Mouse (Mus musculus) MEL (cell line): ENCODE measurements around the gene Prdm9. TPM values are rescaled to one million over a fixed set of nuclear protein-coding genes. Genes with fewer than 3 reads are reported as not detected.
A peak's percentile ranks its signal among the peaks of the same experiment; 100 is the strongest.

Source experiments
- DNase-seq: peaks from one replicate; pipeline ENCODE4 v3.0.0; 2011; ENCODE audit warnings: low read depth, low spot score
- H3K27ac ChIP-seq: 2 replicates; pipeline ENCODE4 v1.5.1; 2012; ENCODE audit warnings: low read depth, mild to moderate bottlenecking, control low read depth, low read length, moderate library complexity; ENCODE audit not compliant: control insufficient read depth
- H3K27me3 ChIP-seq, 2 experiments: fragments of 150-350 bp in 1 of 2; sonication (generic) in 1 of 2; 2 replicates each; pipeline ENCODE4 v1.6.1; 2012; ENCODE audit warnings: low read length in 2 of 2, mild to moderate bottlenecking in 2 of 2, improper control_type of control experiment in 1 of 2, moderate library complexity in 1 of 2; ENCODE audit not compliant: insufficient read depth in 2 of 2, control insufficient read depth in 1 of 2
- H3K36me3 ChIP-seq, 2 experiments: 2 replicates each; pipeline ENCODE4 v1.6.1; 2012 to 2014; ENCODE audit warnings: low read length in 2 of 2, improper control_type of control experiment in 1 of 2, inconsistent platforms in 1 of 2, mild to moderate bottlenecking in 1 of 2; ENCODE audit not compliant: insufficient read depth in 2 of 2, control insufficient read depth in 1 of 2
- H3K4me1 ChIP-seq, 2 experiments: fragments of 150-350 bp in 1 of 2; sonication (generic) in 1 of 2; 2 replicates each; pipeline ENCODE4 v1.6.1; 2012; ENCODE audit warnings: low read length in 2 of 2, improper control_type of control experiment in 1 of 2, mild to moderate bottlenecking in 1 of 2; ENCODE audit not compliant: insufficient read depth in 2 of 2, control insufficient read depth in 1 of 2
- H3K4me3 ChIP-seq, 2 experiments: fragments of 150-350 bp in 1 of 2; sonication (generic) in 1 of 2; 2 replicates each; pipeline ENCODE4 v1.5.1; 2012; ENCODE audit warnings: low read depth in 2 of 2, low read length in 2 of 2, mild to moderate bottlenecking in 2 of 2, moderate library complexity in 2 of 2, control low read depth in 1 of 2, improper control_type of control experiment in 1 of 2; ENCODE audit not compliant: control insufficient read depth in 1 of 2, insufficient read depth in 1 of 2
- H3K79me2 ChIP-seq: 2 replicates; pipeline ENCODE4 v1.6.1; 2012; ENCODE audit warnings: mild to moderate bottlenecking, low read length, moderate library complexity; ENCODE audit not compliant: control insufficient read depth, poor library complexity, insufficient read depth
- H3K9ac ChIP-seq: 2 replicates; pipeline ENCODE4 v1.6.1; 2012; ENCODE audit warnings: low read depth, mild to moderate bottlenecking, control low read depth, low read length, moderate library complexity; ENCODE audit not compliant: control insufficient read depth, poor library complexity, severe bottlenecking
- H3K9me3 ChIP-seq: fragments of 150-350 bp; sonication (generic); replicated peaks from 2 replicates; pipeline ENCODE4 v1.6.1; 2012; ENCODE audit warnings: mild to moderate bottlenecking, low read length, improper control_type of control experiment, moderate library complexity; ENCODE audit not compliant: insufficient read depth
- EP300 ChIP-seq, 2 experiments: IDR thresholded peaks; 2 replicates each; pipeline ENCODE4 v1.6.1; 2011; ENCODE audit warnings: improper control_type of control experiment in 2 of 2, low read length in 2 of 2, low read depth in 1 of 2, mild to moderate bottlenecking in 1 of 2
- GABPA ChIP-seq: IDR thresholded peaks from 2 replicates; pipeline ENCODE4 v1.6.1; 2012; ENCODE audit warnings: low read depth, mild to moderate bottlenecking, inconsistent platforms, low read length, improper control_type of control experiment, moderate library complexity
- HCFC1 ChIP-seq: IDR thresholded peaks from 2 replicates; pipeline ENCODE4 v1.6.1; 2012; ENCODE audit warnings: low read depth, mild to moderate bottlenecking, inconsistent platforms, low read length, improper control_type of control experiment, moderate library complexity
- JUND ChIP-seq: IDR thresholded peaks from 2 replicates; pipeline ENCODE4 v1.6.1; 2011; ENCODE audit warnings: low read depth, mild to moderate bottlenecking, improper control_type of control experiment, low read length
- KAT2A ChIP-seq: conservative IDR thresholded peaks from 2 replicates; pipeline ENCODE4 v1.6.1; 2012; ENCODE audit warnings: low read depth, low read length, improper control_type of control experiment, inconsistent platforms
- MAX ChIP-seq: IDR thresholded peaks from 2 replicates; pipeline ENCODE4 v1.6.1; 2011; ENCODE audit warnings: low read length, improper control_type of control experiment
- MEF2A ChIP-seq: IDR thresholded peaks from 2 replicates; pipeline ENCODE4 v1.6.1; 2014; ENCODE audit warnings: low read depth, mild to moderate bottlenecking, inconsistent platforms, low read length, improper control_type of control experiment; ENCODE audit not compliant: poor library complexity, insufficient replicate concordance, severe bottlenecking; ENCODE audit errors: extremely low read depth
- NELFE ChIP-seq: IDR thresholded peaks from 2 replicates; pipeline ENCODE4 v1.6.1; 2011; ENCODE audit warnings: low read depth, low read length, improper control_type of control experiment
- POLR2A ChIP-seq, 2 experiments: IDR thresholded peaks; 2 replicates each; pipeline ENCODE4 v1.6.1; 2011 to 2012; ENCODE audit warnings: low read length in 2 of 2, mild to moderate bottlenecking in 2 of 2, control low read depth in 1 of 2, improper control_type of control experiment in 1 of 2, low read depth in 1 of 2, moderate library complexity in 1 of 2; ENCODE audit not compliant: control insufficient read depth in 1 of 2, insufficient read depth in 1 of 2, poor library complexity in 1 of 2
- UBTF ChIP-seq: IDR thresholded peaks from 2 replicates; pipeline ENCODE4 v1.6.1; 2012; ENCODE audit warnings: low read depth, mild to moderate bottlenecking, inconsistent platforms, low read length, improper control_type of control experiment, moderate library complexity, borderline replicate concordance; ENCODE audit not compliant: insufficient read depth
- USF1 ChIP-seq: IDR thresholded peaks from 2 replicates; pipeline ENCODE4 v1.6.1; 2014; ENCODE audit warnings: low read depth, mild to moderate bottlenecking, inconsistent platforms, low read length, improper control_type of control experiment, moderate library complexity
- USF2 ChIP-seq, 2 experiments: IDR thresholded peaks; 2 replicates each; pipeline ENCODE4 v1.6.1; 2011 to 2012; ENCODE audit warnings: improper control_type of control experiment in 2 of 2, low read length in 2 of 2, borderline replicate concordance in 1 of 2, inconsistent platforms in 1 of 2, low read depth in 1 of 2, mild to moderate bottlenecking in 1 of 2; ENCODE audit not compliant: insufficient read depth in 1 of 2
- ZC3H11A ChIP-seq: IDR thresholded peaks from 2 replicates; pipeline ENCODE4 v1.6.1; 2012; ENCODE audit warnings: low read depth, mild to moderate bottlenecking, inconsistent platforms, low read length, improper control_type of control experiment
- ZKSCAN1 ChIP-seq: IDR thresholded peaks from 2 replicates; pipeline ENCODE4 v1.6.1; 2012; ENCODE audit warnings: low read depth, mild to moderate bottlenecking, inconsistent platforms, low read length, improper control_type of control experiment, moderate library complexity
- ZNF384 ChIP-seq: IDR thresholded peaks from 2 replicates; pipeline ENCODE4 v1.6.1; 2012; ENCODE audit warnings: low read depth, mild to moderate bottlenecking, inconsistent platforms, low read length, improper control_type of control experiment
- polyA plus RNA-seq, 2 experiments: library from polyadenylated mRNA; stranded (reverse) in 1 of 2; unstranded in 1 of 2; fragments of >175 nt in 1 of 2; fragments of >200 nt in 1 of 2; gene quantifications; 2 replicates each; pipeline versions ENCODE4 v1.2.1 to v1.2.4; 2012; ENCODE audit warnings: low replicate concordance in 2 of 2, low read depth in 1 of 2; ENCODE audit not compliant: insufficient read length in 2 of 2, insufficient read depth in 1 of 2, missing spikeins in 1 of 2
- total RNA-seq: library from RNA; depleted of rRNA; stranded (reverse); fragments of 300-350 nt; gene quantifications from 2 replicates; pipeline ENCODE4 v1.2.3, GENCODE M21; 2012

The Prdm9 gene
- total and polyA plus RNA-seq, 3 experiments, result 1.6 to 42.2 (median 3.5) TPM

GRCm38 (mm10) chr17:15536457-15536904 lies 27.7 kb downstream of the Prdm9 start:
- no peaks in the 10 kb centered on the region for H3K79me2 ChIP-seq
- TF ChIP-seq USF2 (IDR thresholded peaks at IDR 0.05; ENCODE audit: borderline replicate concordance in 1 of 2, insufficient read depth in 1 of 2, low read depth in 1 of 2, low read length in 2 of 2) (no peak), EP300 (IDR thresholded peaks at IDR 0.05; ENCODE audit: low read depth in 1 of 2, low read length in 2 of 2) (no peak), POLR2A (IDR thresholded peaks at IDR 0.05; ENCODE audit: control insufficient read depth in 1 of 2, insufficient read depth in 1 of 2, low read depth in 1 of 2, low read length in 2 of 2, poor library complexity in 1 of 2) (no peak), ZKSCAN1 (no peak), NELFE (no peak), MEF2A (no peak), GABPA (no peak), JUND (no peak), UBTF (no peak), KAT2A (no peak), ZC3H11A (no peak), HCFC1 (no peak)
- TF ChIP-seq, all 39 proteins: peak for 0
- peak overlapping the region; percentile 36 for H3K9ac ChIP-seq
- H3K36me3 ChIP-seq, result no peaks in the 10 kb centered on the region
- H3K4me1 ChIP-seq, result no peaks in the 10 kb centered on the region; a peak in 1 of 4 replicates
- no peaks in the 10 kb centered on the region for H3K9me3 ChIP-seq
- H3K27me3 ChIP-seq, result peaks cover 0 to 2% of the 10 kb centered on the region in 2 experiments; a peak in 3 of 4 replicates
- no peak overlapping the region for H3K27ac ChIP-seq
- H3K4me3 ChIP-seq, result peak overlapping the region; percentile 51 to 67
- DNase-seq, result no peak

GRCm38 (mm10) chr17:15535943-15536342 lies 28.2 kb downstream of the Prdm9 start:
- Histone ChIP-seq H3K79me2 (no peaks in the 10 kb centered on the region), H3K27me3 (peaks cover 0 to 2% of the 10 kb centered on the region in 2 experiments; a peak in 3 of 4 replicates), H3K9me3 (no peaks in the 10 kb centered on the region), H3K27ac (no peak overlapping the region), H3K4me1 (peaks cover 0 to 3% of the 10 kb centered on the region in 2 experiments; a peak in 1 of 4 replicates), H3K4me3 (peak overlapping the region; percentile 51 to 67), H3K9ac (no peak overlapping the region; the same call in 1 of the 2 replicates), H3K36me3 (no peaks in the 10 kb centered on the region)
- DNase-seq, result no peak
- TF ChIP-seq MAX, result no peak
- TF ChIP-seq GABPA, result no peak
- no peak for TF ChIP-seq ZNF384
- TF ChIP-seq ZKSCAN1, result no peak
- TF ChIP-seq USF1, result no peak
- TF ChIP-seq MEF2A, result no peak
- TF ChIP-seq POLR2A (IDR thresholded peaks at IDR 0.05; ENCODE audit: control insufficient read depth in 1 of 2, insufficient read depth in 1 of 2, low read depth in 1 of 2, low read length in 2 of 2, poor library complexity in 1 of 2), result no peak
